Mouse (Mus musculus) left cerebral cortex, postnatal 25 days (tissue): Measurements from ENCODE around the gene Gm5538. TPM values are rescaled to one million over a fixed set of nuclear protein-coding genes. Genes with fewer than 3 reads are reported as not detected.
A peak's percentile ranks its signal among the peaks of the same experiment; 100 is the strongest.

ENCODE experiments used
- DNase-seq, 2 experiments: peaks; one replicate each; pipeline ENCODE4 v3.0.0; 2022; ENCODE audit warnings: low spot score in 2 of 2, mixed read lengths in 1 of 2
- intact Hi-C: fragments of 180-260 bp; cut with DNase I; formaldehyde crosslinking; loops from one replicate; pipeline ENCODE4 v1.15.1; 2025
- total RNA-seq, 2 experiments: library from RNA; stranded (reverse); gene quantifications; 2 replicates each; pipeline ENCODE4 v1.2.3; 2021

Gm5538 gene
- total RNA-seq: not detected

GRCm38 (mm10) chr3:59729490-59729889, at the start of gene Gm5538:
TSS of gene Gm5538 (plus strand) at chr3:59729790.
- no peak for DNase-seq
- intact Hi-C loops: no loop called here

- intact Hi-C loops: no loop called here
- no peak for DNase-seq
Observed at GRCm38 (mm10) chr3:59697391-59697790, 32.2 kb upstream of the Gm5538 start.

GRCm38 (mm10) chr3:59702614-59703110, 26.9 kb upstream of the Gm5538 start:
- no peak for DNase-seq
- intact Hi-C loops: no loop called here

- no peak for DNase-seq
- intact Hi-C loops: loop anchor here (5.0 kb wide), 1 partner anchor 568 kb away; no protein-coding TSS in a partner anchor
Observed at GRCm38 (mm10) chr3:59739866-59740265, 10.3 kb downstream of the Gm5538 start.

- intact Hi-C loops: loop anchor here (5.0 kb wide), 1 partner anchor 572 kb away; no protein-coding TSS in a partner anchor
- peak; percentile 2 for DNase-seq
Observed at GRCm38 (mm10) chr3:59744181-59744580, 14.6 kb downstream of the Gm5538 start.

Other genes starting within 250 kb of the Gm5538 start
- not detected for gene Gm8298, start 131.3 kb downstream of the Gm5538 start, total RNA-seq
- gene C130079G13Rik, start 195.4 kb downstream of the Gm5538 start, total RNA-seq: not detected